ENCODE assay signal across 8 mouse cellular contexts in genomic region chr5:114381013-114381351, GRCm38 (mm10). TPM values are rescaled to one million over a fixed set of nuclear protein-coding genes. Genes with fewer than 3 reads are reported as not detected.
DNase-seq lines count a peak whose midpoint lies in the region; ATAC-seq and TF ChIP-seq lines count a peak whose summit lies in the region.

No protein-coding gene starts in this region.

- H3K27me3 ChIP-seq in heart, embryonic 11.5 days (ENCODE audit: control insufficient read depth, insufficient read depth, low read length): no peaks in the 10 kb centered on the region
- no peaks in the 10 kb centered on the region for H3K27me3 ChIP-seq in liver, adult 2 months (ENCODE audit: control insufficient read depth, insufficient read depth, low read length)
- no peaks in the 10 kb centered on the region for H3K27me3 ChIP-seq in stomach, postnatal 0 days (ENCODE audit: control insufficient read depth, insufficient read depth, low read length)

- peak overlapping the region; percentile 89 for H3K4me3 ChIP-seq in heart, embryonic 11.5 days (ENCODE audit: low read depth, low read length)
- H3K4me3 ChIP-seq in liver, adult 2 months (ENCODE audit: insufficient read depth, low read depth, low read length): peak overlapping the region; percentile 98
- peak overlapping the region; percentile 84 for H3K4me3 ChIP-seq in stomach, postnatal 0 days (ENCODE audit: low read depth, low read length)

- WGBS in heart, embryonic 11.5 days (ENCODE audit: insufficient replicate concordance): under 1% methylated on average over 18 of the region's 18 CpGs
- WGBS in liver, adult 2 months: under 1% methylated on average over 18 of the region's 18 CpGs
- WGBS in stomach, postnatal 0 days: 0% methylated on average over 18 of the region's 18 CpGs

- peak overlapping the region; percentile 97 for H3K9ac ChIP-seq in heart, embryonic 11.5 days (ENCODE audit: low read depth, low read length)
- peak overlapping the region; percentile 98 for H3K9ac ChIP-seq in liver, adult 2 months (ENCODE audit: low read depth, low read length)
- H3K9ac ChIP-seq in stomach, postnatal 0 days (ENCODE audit: low read length): peak overlapping the region; percentile 97

- H3K4me1 ChIP-seq in heart, embryonic 11.5 days (ENCODE audit: control insufficient read depth, insufficient read depth, low read length): peaks cover 38% of the 10 kb centered on the region
- H3K4me1 ChIP-seq in liver, adult 2 months (ENCODE audit: control insufficient read depth, insufficient read depth, low read length): peaks cover 5% of the 10 kb centered on the region; the same call in 1 of the 2 replicates
- peaks cover 10% of the 10 kb centered on the region for H3K4me1 ChIP-seq in stomach, postnatal 0 days (replicated peaks; ENCODE audit: control insufficient read depth, insufficient read depth)

- peak overlapping the region; percentile 90 for H3K4me2 ChIP-seq in heart, embryonic 11.5 days
- H3K4me2 ChIP-seq in stomach, postnatal 0 days (replicated peaks; ENCODE audit: low read depth): peak overlapping the region; percentile 83

- H3K9me3 ChIP-seq in heart, embryonic 11.5 days (replicated peaks; ENCODE audit: control insufficient read depth, low read length): no peaks in the 10 kb centered on the region
- H3K9me3 ChIP-seq in stomach, postnatal 0 days (ENCODE audit: control insufficient read depth, low read length): no peaks in the 10 kb centered on the region

- H3K36me3 ChIP-seq in heart, embryonic 11.5 days (ENCODE audit: control insufficient read depth, insufficient read depth, low read length): peaks cover 9% of the 10 kb centered on the region
- peaks cover 7% of the 10 kb centered on the region for H3K36me3 ChIP-seq in liver, adult 2 months (ENCODE audit: control insufficient read depth, insufficient read depth, low read length)
- H3K36me3 ChIP-seq in stomach, postnatal 0 days (ENCODE audit: control insufficient read depth, insufficient read depth, low read length): peaks cover 5% of the 10 kb centered on the region

- TF ChIP-seq EP300 in stomach, postnatal 0 days (optimal IDR thresholded peaks at IDR 0.05): no peak

- no peak for TF ChIP-seq POLR2A in liver, adult 2 months (IDR thresholded peaks at IDR 0.05; ENCODE audit: extremely low read depth, insufficient read depth, low read length)

- H3K27ac ChIP-seq in heart, embryonic 11.5 days (ENCODE audit: low read depth, low read length): peak overlapping the region; percentile 92
- peak overlapping the region; percentile 98 for H3K27ac ChIP-seq in liver, adult 2 months (replicated peaks; ENCODE audit: insufficient read depth, low read depth, low read length)
- peak overlapping the region; percentile 94 for H3K27ac ChIP-seq in stomach, postnatal 0 days (replicated peaks)

- ATAC-seq in heart, embryonic 11.5 days (replicated peaks; ENCODE audit: insufficient number of reproducible peaks, low FRiP score, low TSS enrichment): no peak
- peak; percentile 9 for ATAC-seq in CD4-positive, CD25-positive, alpha-beta regulatory T cell, adult 4 months
- peak; percentile 47 for ATAC-seq in erythroblast, adult 5-6 weeks (replicated peaks; ENCODE audit: low FRiP score, poor library complexity, severe bottlenecking)
- ATAC-seq in stomach, postnatal 0 days (ENCODE audit: low FRiP score, low TSS enrichment): no peak; the same call in 1 of the 2 replicates
- ATAC-seq in megakaryocyte progenitor cell, adult 5-6 weeks (replicated peaks; ENCODE audit: poor library complexity): no peak

- no peak for TF ChIP-seq CTCF in liver, adult 2 months (IDR thresholded peaks at IDR 0.05; ENCODE audit: low read depth, low read length)
- TF ChIP-seq CTCF in stomach, postnatal 0 days (IDR thresholded peaks at IDR 0.05; ENCODE audit: low read depth): no peak

- DNase-seq in heart, adult 11 months: no peak
- peak; percentile 45 for DNase-seq in liver, adult 2 months (ENCODE audit: extremely low read depth, low read depth, low spot score)
- DNase-seq in stomach, postnatal 0 days (ENCODE audit: low spot score): no peak
- no peak for DNase-seq in left cerebral cortex, adult 18-20 months (ENCODE audit: low spot score in 2 of 2)

- peaks cover 46% of the 10 kb centered on the region for H3K79me2 ChIP-seq in liver, adult 2 months (ENCODE audit: control insufficient read depth, insufficient read depth, low read length)

RNA-seq across cellular contexts. Expression of gene Ube3b, which starts 0.6 kb away (rescaled TPM):
- polyA plus RNA-seq in heart, embryonic 11.5 days (2014; fragmentation: Nextera tagmentation; extraction: Ambion mirVana): 43.0 and 54.7 TPM in 2 replicates
- 10 to 100 TPM; 28.8 to 44.7 TPM for polyA plus RNA-seq in CD4-positive, CD25-positive, alpha-beta regulatory T cell, adult 4 months (2017; shearing (Covaris generic))
- total RNA-seq in erythroblast, adult 5-6 weeks (2015; ENCODE audit: low replicate concordance): 17.3 and 30.9 TPM in 2 replicates
- total RNA-seq in erythroblast, adult 5-6 weeks (2017; ENCODE audit: low replicate concordance): 17.6 and 25.5 TPM in 2 replicates
- 15.8 and 21.2 TPM in 2 replicates for total RNA-seq in liver, adult 2 months (2014; rRNA removed)
- 46.2 and 52.3 TPM in 2 replicates for polyA plus RNA-seq in liver, adult 2 months (2012; rRNA removed)
- polyA plus RNA-seq in stomach, postnatal 0 days (2015; fragmentation: Nextera tagmentation; extraction: Ambion mirVana): 19.4 and 20.9 TPM in 2 replicates
- 26.5 and 26.6 TPM in 2 replicates for total RNA-seq in megakaryocyte progenitor cell, adult 5-6 weeks (2015)
- total RNA-seq in megakaryocyte progenitor cell, adult 5-6 weeks (2017): 16.7 and 18.5 TPM in 2 replicates
- 10 to 100 TPM; 86.2 to 93.3 TPM for total RNA-seq in left cerebral cortex, adult 18-20 months (2021)

RNA-seq across cellular contexts. Expression of gene Kctd10, which starts 0.7 kb away (rescaled TPM):
- polyA plus RNA-seq in heart, embryonic 11.5 days (2014; fragmentation: Nextera tagmentation; extraction: Ambion mirVana): 84.8 and 112 TPM in 2 replicates
- polyA plus RNA-seq in CD4-positive, CD25-positive, alpha-beta regulatory T cell, adult 4 months (2017; shearing (Covaris generic)): 10 to 100 TPM; 56.6 to 82.2 TPM
- 5.2 and 7.3 TPM in 2 replicates for total RNA-seq in erythroblast, adult 5-6 weeks (2015; ENCODE audit: low replicate concordance)
- 10.6 and 15.4 TPM in 2 replicates for total RNA-seq in erythroblast, adult 5-6 weeks (2017; ENCODE audit: low replicate concordance)
- 11.4 and 12.8 TPM in 2 replicates for total RNA-seq in liver, adult 2 months (2014; rRNA removed)
- 14.4 and 15.1 TPM in 2 replicates for polyA plus RNA-seq in liver, adult 2 months (2012; rRNA removed)
- 93.4 and 96.4 TPM in 2 replicates for polyA plus RNA-seq in stomach, postnatal 0 days (2015; fragmentation: Nextera tagmentation; extraction: Ambion mirVana)
- total RNA-seq in megakaryocyte progenitor cell, adult 5-6 weeks (2015): 17.8 and 19.8 TPM in 2 replicates
- 35.8 and 38.6 TPM in 2 replicates for total RNA-seq in megakaryocyte progenitor cell, adult 5-6 weeks (2017)
- 10 to 100 TPM; 64.6 to 68.6 TPM for total RNA-seq in left cerebral cortex, adult 18-20 months (2021)

Comparison
In these comparisons a context has a peak if more than half of its experiments do, and no peak if none do; other contexts are left out.
1. ATAC-seq: peak in CD4-positive, CD25-positive, alpha-beta regulatory T cell, adult 4 months (single experiment) and erythroblast, adult 5-6 weeks (single experiment); none in heart, embryonic 11.5 days (single experiment), stomach, postnatal 0 days (single experiment) and megakaryocyte progenitor cell, adult 5-6 weeks (single experiment).
2. Peak in every context shown above with its lines, with median percentiles within 50 percentile points of each other: H3K27ac ChIP-seq, H3K4me3 ChIP-seq and H3K9ac ChIP-seq.